Mouse (Mus musculus) liver, adult 2 months (tissue): ENCODE data around the gene Naxd.

Source experiments
- CTCF ChIP-seq: fragments of 200-500 bp; IDR thresholded peaks from 2 replicates; pipeline ENCODE4 v1.5.1; 2011; ENCODE audit warnings: low read depth, low read length, control low read depth
- POLR2A ChIP-seq: fragments of 200-500 bp; IDR thresholded peaks from 2 replicates; pipeline ENCODE4 v1.6.1; 2011; ENCODE audit warnings: low read length, control low read depth; ENCODE audit not compliant: insufficient read depth; ENCODE audit errors: extremely low read depth

DNA sequence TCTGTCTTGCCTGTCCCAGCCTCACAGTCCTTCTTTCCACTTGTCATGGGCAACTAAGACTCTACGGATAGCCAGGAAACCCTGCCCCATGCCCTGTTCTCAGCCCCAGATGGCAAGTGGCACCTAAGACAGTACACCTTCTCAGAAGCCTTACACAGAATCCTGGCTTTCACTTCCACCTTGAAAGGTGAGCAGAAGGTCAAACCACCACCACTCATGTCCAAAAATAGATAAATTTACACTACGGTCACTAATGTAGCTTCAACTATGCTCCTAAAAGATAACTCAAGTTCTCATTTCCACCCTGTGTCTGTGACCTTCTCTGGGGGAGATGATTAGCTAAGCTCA lies 33.8 kb upstream of the Naxd start:
- TF ChIP-seq CTCF: no peak
- no peak for TF ChIP-seq POLR2A
